In the genomic region with DNA sequence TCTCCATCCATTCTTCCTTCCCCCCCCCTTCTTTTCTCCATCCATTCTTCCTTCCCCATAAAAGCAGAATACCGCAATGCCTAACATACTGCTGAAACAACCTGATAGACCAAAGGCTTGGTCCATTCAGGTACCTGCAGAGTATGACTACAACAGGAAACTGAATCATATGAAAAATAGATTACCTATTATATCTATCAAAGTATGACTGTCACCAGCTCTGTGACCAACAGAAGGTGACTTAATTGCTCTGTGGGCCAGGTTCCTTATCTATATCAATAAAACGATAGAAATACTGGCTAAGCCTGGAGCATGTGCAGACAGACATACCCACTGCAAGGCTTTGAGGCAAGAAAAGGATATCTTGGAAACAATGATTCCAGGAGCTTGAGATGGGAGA, we compare ENCODE assay signal across 22 mouse cellular contexts. TPM values are rescaled to one million over a fixed set of nuclear protein-coding genes. Genes with fewer than 3 reads are reported as not detected.
DNase-seq lines count a peak whose midpoint lies in the region; ATAC-seq and TF ChIP-seq lines count a peak whose summit lies in the region.
"Had no signal": no experiment of that assay in that cellular context is flagged by ENCODE, and none has a peak within 500 bp of the region (broad histone marks: within the 10 kb centered on the region; RNA-seq: fewer than 3 reads in every experiment).

No protein-coding gene starts in this region.

- H3K27ac ChIP-seq in kidney, embryonic 16.5 days (ENCODE audit: low read length): no peak overlapping the region
- H3K27ac ChIP-seq in intestine, embryonic 15.5 days: no peak overlapping the region
- no peak overlapping the region for H3K27ac ChIP-seq in intestine, postnatal 0 days (ENCODE audit: low read depth, low read length)
- H3K27ac ChIP-seq in stomach, postnatal 0 days (replicated peaks): no peak overlapping the region
- H3K27ac ChIP-seq in layer of hippocampus, adult 2 months: no peak overlapping the region
- H3K27ac ChIP-seq: embryonic facial prominence, embryonic 10.5 days; embryonic facial prominence, embryonic 12.5 days; forebrain, embryonic 13.5 days had no signal

- no peaks in the 10 kb centered on the region; the same call in 1 of the 2 replicates for H3K27me3 ChIP-seq in kidney, embryonic 16.5 days (ENCODE audit: insufficient read depth, low read length)
- H3K27me3 ChIP-seq in intestine, embryonic 15.5 days (replicated peaks): no peaks in the 10 kb centered on the region
- H3K27me3 ChIP-seq in intestine, postnatal 0 days (replicated peaks; ENCODE audit: control insufficient read depth, insufficient read depth, low read length): no peaks in the 10 kb centered on the region
- no peaks in the 10 kb centered on the region for H3K27me3 ChIP-seq in stomach, postnatal 0 days (ENCODE audit: control insufficient read depth, insufficient read depth, low read length)

- H3K36me3 ChIP-seq in kidney, embryonic 16.5 days (ENCODE audit: insufficient read depth, low read length): no peaks in the 10 kb centered on the region
- H3K36me3 ChIP-seq in intestine, embryonic 15.5 days: no peaks in the 10 kb centered on the region
- H3K36me3 ChIP-seq in intestine, postnatal 0 days (ENCODE audit: control insufficient read depth, insufficient read depth): no peaks in the 10 kb centered on the region
- H3K36me3 ChIP-seq in stomach, postnatal 0 days (ENCODE audit: control insufficient read depth, insufficient read depth, low read length): no peaks in the 10 kb centered on the region
- H3K36me3 ChIP-seq: embryonic facial prominence, embryonic 10.5 days; embryonic facial prominence, embryonic 12.5 days had no signal

- H3K4me3 ChIP-seq in kidney, embryonic 16.5 days (ENCODE audit: low read length): no peak overlapping the region
- no peak overlapping the region for H3K4me3 ChIP-seq in intestine, embryonic 15.5 days (replicated peaks)
- no peak overlapping the region for H3K4me3 ChIP-seq in intestine, postnatal 0 days (ENCODE audit: low read depth, low read length)
- no peak overlapping the region for H3K4me3 ChIP-seq in stomach, postnatal 0 days (ENCODE audit: low read depth, low read length)
- no peak overlapping the region for H3K4me3 ChIP-seq in layer of hippocampus, adult 2 months
- H3K4me3 ChIP-seq: embryonic facial prominence, embryonic 10.5 days; embryonic facial prominence, embryonic 12.5 days; forebrain, embryonic 13.5 days had no signal

- DNase-seq in kidney, postnatal 14 days: no peak
- no peak for DNase-seq in stomach, postnatal 0 days (ENCODE audit: low spot score)
- DNase-seq in lung, postnatal 36 days: no peak
- no peak for DNase-seq in layer of hippocampus, adult 2 months (ENCODE audit: low spot score in 2 of 2)
- DNase-seq in thymus, postnatal 36 days: no peak
- DNase-seq: adrenal gland, postnatal 25 days had no signal

- no peak for TF ChIP-seq CTCF in intestine, postnatal 0 days (IDR thresholded peaks at IDR 0.05; ENCODE audit: low read depth)
- TF ChIP-seq CTCF in stomach, postnatal 0 days (IDR thresholded peaks at IDR 0.05; ENCODE audit: low read depth): no peak
- TF ChIP-seq CTCF in layer of hippocampus, adult 2 months (conservative IDR thresholded peaks at IDR 0.05): no peak

- H3K4me2 ChIP-seq in kidney, embryonic 16.5 days (replicated peaks; ENCODE audit: low read depth, low read length): no peak overlapping the region
- H3K4me2 ChIP-seq in intestine, embryonic 15.5 days (replicated peaks): no peak overlapping the region
- H3K4me2 ChIP-seq in intestine, postnatal 0 days (replicated peaks; ENCODE audit: low read depth): no peak overlapping the region
- no peak overlapping the region for H3K4me2 ChIP-seq in stomach, postnatal 0 days (replicated peaks; ENCODE audit: low read depth)
- H3K4me2 ChIP-seq: embryonic facial prominence, embryonic 12.5 days; forebrain, embryonic 13.5 days had no signal

- H3K4me1 ChIP-seq in kidney, embryonic 16.5 days (ENCODE audit: insufficient read depth, low read length): peaks cover 3% of the 10 kb centered on the region; the same call in 1 of the 2 replicates
- H3K4me1 ChIP-seq in intestine, embryonic 15.5 days (replicated peaks): no peaks in the 10 kb centered on the region
- no peaks in the 10 kb centered on the region for H3K4me1 ChIP-seq in intestine, postnatal 0 days (replicated peaks; ENCODE audit: control insufficient read depth, insufficient read depth, low read length)
- H3K4me1 ChIP-seq in stomach, postnatal 0 days (replicated peaks; ENCODE audit: control insufficient read depth, insufficient read depth): no peaks in the 10 kb centered on the region
- H3K4me1 ChIP-seq: embryonic facial prominence, embryonic 10.5 days; embryonic facial prominence, embryonic 12.5 days; forebrain, embryonic 13.5 days had no signal

- no peak overlapping the region for H3K9ac ChIP-seq in kidney, embryonic 16.5 days (replicated peaks; ENCODE audit: low read length)
- no peak overlapping the region for H3K9ac ChIP-seq in intestine, embryonic 15.5 days
- H3K9ac ChIP-seq in intestine, postnatal 0 days (ENCODE audit: low read depth, low read length): no peak overlapping the region
- H3K9ac ChIP-seq in stomach, postnatal 0 days (ENCODE audit: low read length): no peak overlapping the region
- H3K9ac ChIP-seq: embryonic facial prominence, embryonic 12.5 days; forebrain, embryonic 13.5 days had no signal

- WGBS in kidney, embryonic 16.5 days: 54% methylated on average over 2 of the region's 2 CpGs
- WGBS in intestine, embryonic 15.5 days: 55% methylated on average over 2 of the region's 2 CpGs
- 31% methylated on average over 2 of the region's 2 CpGs for WGBS in intestine, postnatal 0 days
- 64% methylated on average over 2 of the region's 2 CpGs for WGBS in stomach, postnatal 0 days

- no peak for TF ChIP-seq EP300 in stomach, postnatal 0 days (optimal IDR thresholded peaks at IDR 0.05)

- H3K9me3 ChIP-seq in kidney, embryonic 16.5 days (ENCODE audit: low read length): no peaks in the 10 kb centered on the region
- no peaks in the 10 kb centered on the region for H3K9me3 ChIP-seq in intestine, embryonic 15.5 days
- H3K9me3 ChIP-seq in intestine, postnatal 0 days (ENCODE audit: control insufficient read depth): no peaks in the 10 kb centered on the region
- H3K9me3 ChIP-seq in stomach, postnatal 0 days (ENCODE audit: control insufficient read depth, low read length): no peaks in the 10 kb centered on the region
- H3K9me3 ChIP-seq: embryonic facial prominence, embryonic 10.5 days; embryonic facial prominence, embryonic 12.5 days; forebrain, embryonic 13.5 days had no signal

- ATAC-seq in kidney, embryonic 16.5 days (ENCODE audit: low FRiP score, low TSS enrichment): peak; percentile 42; the same call in 1 of the 2 replicates
- ATAC-seq in intestine, embryonic 15.5 days: peak; percentile 95
- ATAC-seq in intestine, postnatal 0 days: peak; percentile 86
- ATAC-seq in stomach, postnatal 0 days (ENCODE audit: low FRiP score, low TSS enrichment): 0 out of 2 replicates have a peak, but pooled peaks have one; percentile 45
- ATAC-seq: forebrain, embryonic 16.5 days had no signal

RNA-seq across cellular contexts. Expression of gene Ppie, which starts 15.7 kb away (rescaled TPM):
- 112 TPM in 2 replicates for polyA plus RNA-seq in kidney, embryonic 16.5 days (2015; fragmentation: Nextera tagmentation; extraction: Ambion mirVana)
- 86.6 and 93.3 TPM in 2 replicates for polyA plus RNA-seq in intestine, embryonic 15.5 days (2015; fragmentation: Nextera tagmentation; extraction: Ambion mirVana)
- 30.9 and 31.5 TPM in 2 replicates for polyA plus RNA-seq in intestine, postnatal 0 days (2015; fragmentation: Nextera tagmentation; extraction: Ambion mirVana)
- polyA plus RNA-seq in stomach, postnatal 0 days (2015; fragmentation: Nextera tagmentation; extraction: Ambion mirVana): 47.2 and 48.9 TPM in 2 replicates
- 10 to 100 TPM; 21.5 to 21.9 TPM for total RNA-seq in layer of hippocampus, adult 2 months (2021)

RNA-seq across cellular contexts. Expression of gene Hpcal4, which starts 27.6 kb away (rescaled TPM):
- 1.3 and 1.7 TPM in 2 replicates for polyA plus RNA-seq in kidney, embryonic 16.5 days (2015; fragmentation: Nextera tagmentation; extraction: Ambion mirVana)
- polyA plus RNA-seq in intestine, embryonic 15.5 days (2015; fragmentation: Nextera tagmentation; extraction: Ambion mirVana): 3.9 and 4.5 TPM in 2 replicates
- polyA plus RNA-seq in intestine, postnatal 0 days (2015; fragmentation: Nextera tagmentation; extraction: Ambion mirVana): 5.0 and 7.2 TPM in 2 replicates
- polyA plus RNA-seq in stomach, postnatal 0 days (2015; fragmentation: Nextera tagmentation; extraction: Ambion mirVana): 1.8 and 3.0 TPM in 2 replicates
- 100 to 1,000 TPM; 493 to 508 TPM for total RNA-seq in layer of hippocampus, adult 2 months (2021)
- total RNA-seq: common myeloid progenitor, adult 5-6 weeks; MEL had no signal
- polyA plus RNA-seq: C2C12 had no signal

RNA-seq across cellular contexts. Expression of gene Oxct2b, which starts 39.4 kb away (rescaled TPM):
- 0.12 TPM in 1 of 2 replicates, not detected in the other for polyA plus RNA-seq in kidney, embryonic 16.5 days (2015; fragmentation: Nextera tagmentation; extraction: Ambion mirVana)
- 0.11 TPM in 1 of 2 replicates, not detected in the other for polyA plus RNA-seq in intestine, embryonic 15.5 days (2015; fragmentation: Nextera tagmentation; extraction: Ambion mirVana)
- polyA plus RNA-seq in intestine, postnatal 0 days (2015; fragmentation: Nextera tagmentation; extraction: Ambion mirVana): 0.31 and 0.52 TPM in 2 replicates
- not detected in 2 replicates for polyA plus RNA-seq in stomach, postnatal 0 days (2015; fragmentation: Nextera tagmentation; extraction: Ambion mirVana)
- total RNA-seq in layer of hippocampus, adult 2 months (2021): not detected
- total RNA-seq: adrenal gland, adult 2 months; adrenal gland, postnatal 10 days; adrenal gland, postnatal 25 days; adrenal gland, postnatal 4 days; common myeloid progenitor, adult 5-6 weeks; MEL had no signal
- polyA plus RNA-seq: adrenal gland, adult 2 months; C2C12; embryonic facial prominence, embryonic 14.5 days; forebrain, embryonic 11.5 days; forebrain, embryonic 13.5 days had no signal

RNA-seq across cellular contexts. Expression of gene Nt5c1a, which starts 45.9 kb away (rescaled TPM):
- polyA plus RNA-seq in kidney, embryonic 16.5 days (2015; fragmentation: Nextera tagmentation; extraction: Ambion mirVana): 0.25 and 0.28 TPM in 2 replicates
- not detected in 2 replicates for polyA plus RNA-seq in intestine, embryonic 15.5 days (2015; fragmentation: Nextera tagmentation; extraction: Ambion mirVana)
- polyA plus RNA-seq in intestine, postnatal 0 days (2015; fragmentation: Nextera tagmentation; extraction: Ambion mirVana): not detected in 2 replicates
- polyA plus RNA-seq in stomach, postnatal 0 days (2015; fragmentation: Nextera tagmentation; extraction: Ambion mirVana): not detected in 2 replicates
- total RNA-seq in layer of hippocampus, adult 2 months (2021): 10 to 100 TPM; 14.5 to 15.2 TPM
- total RNA-seq: common myeloid progenitor, adult 5-6 weeks; ES-E14; MEL had no signal
- polyA plus RNA-seq: C2C12; embryonic facial prominence, embryonic 10.5 days; embryonic facial prominence, embryonic 12.5 days; embryonic facial prominence, embryonic 14.5 days; forebrain, embryonic 11.5 days; forebrain, embryonic 13.5 days; forebrain, embryonic 16.5 days had no signal

RNA-seq across cellular contexts. Expression of gene Bmp8b, which starts 50.5 kb away (rescaled TPM):
- polyA plus RNA-seq in kidney, embryonic 16.5 days (2015; fragmentation: Nextera tagmentation; extraction: Ambion mirVana): 0.17 and 0.26 TPM in 2 replicates
- 0.27 and 0.44 TPM in 2 replicates for polyA plus RNA-seq in intestine, embryonic 15.5 days (2015; fragmentation: Nextera tagmentation; extraction: Ambion mirVana)
- polyA plus RNA-seq in intestine, postnatal 0 days (2015; fragmentation: Nextera tagmentation; extraction: Ambion mirVana): 0.30 and 0.41 TPM in 2 replicates
- 0.21 and 0.25 TPM in 2 replicates for polyA plus RNA-seq in stomach, postnatal 0 days (2015; fragmentation: Nextera tagmentation; extraction: Ambion mirVana)
- total RNA-seq in layer of hippocampus, adult 2 months (2021): under 1 TPM; 0.20 to 0.29 TPM
- total RNA-seq: adrenal gland, adult 2 months; adrenal gland, postnatal 10 days; adrenal gland, postnatal 25 days; common myeloid progenitor, adult 5-6 weeks had no signal
- polyA plus RNA-seq: C2C12 had no signal

Comparison
In these comparisons a context has a peak if more than half of its experiments do, and no peak if none do; other contexts are left out.
1. ATAC-seq: peak in every context shown above with its lines; median percentile 95 in intestine, embryonic 15.5 days; 86 in intestine, postnatal 0 days; 45 in stomach, postnatal 0 days; 42 in kidney, embryonic 16.5 days.